Mouse (Mus musculus) spleen, adult 2 months (tissue): ENCODE measurements around the gene Slc13a2.

ENCODE experiments used
- CTCF ChIP-seq: fragments of 200-500 bp; IDR thresholded peaks from 2 replicates; pipeline ENCODE4 v1.5.1; 2011; ENCODE audit warnings: mild to moderate bottlenecking, inconsistent platforms; ENCODE audit not compliant: insufficient read depth, insufficient read length, insufficient replicate concordance; ENCODE audit errors: extremely low read depth
- POLR2A ChIP-seq: fragments of 200-500 bp; IDR thresholded peaks from 2 replicates; pipeline ENCODE4 v1.6.1; 2011; ENCODE audit warnings: low read depth, low read length, inconsistent platforms

- TF ChIP-seq POLR2A (no peak), CTCF (no peak)
Measured at GRCm38 (mm10) chr11:78461894-78462293, 39.9 kb upstream of the Slc13a2 start.
